ENCODE assay signal across 21 mouse cellular contexts in genomic region chr11:54809582-54809981, GRCm38 (mm10). TPM values are rescaled to one million over a fixed set of nuclear protein-coding genes. Genes with fewer than 3 reads are reported as not detected.
A peak's percentile ranks its signal among the peaks of the same experiment; 100 is the strongest.
DNase-seq lines count a peak whose midpoint lies in the region; ATAC-seq and TF ChIP-seq lines count a peak whose summit lies in the region.
"Had no signal": no experiment of that assay in that cellular context is flagged by ENCODE, and none has a peak within 500 bp of the region (broad histone marks: within the 10 kb centered on the region; RNA-seq: fewer than 3 reads in every experiment).

No protein-coding gene starts in this region.

- TF ChIP-seq POLR2A in small intestine, adult 2 months (IDR thresholded peaks at IDR 0.05; ENCODE audit: low read depth, low read length): no peak

- no peak for DNase-seq in forebrain, embryonic 10.5 days (ENCODE audit: extremely low spot score, low spot score)
- no peak for DNase-seq in forebrain, embryonic 14.5 days (ENCODE audit: low spot score)
- DNase-seq in liver, postnatal 0 days: no peak
- DNase-seq in fat pad, adult 2 months (ENCODE audit: extremely low read depth, low read depth, low spot score): peak; percentile 47
- DNase-seq in adrenal gland, postnatal 4 days (ENCODE audit: low spot score in 2 of 2): no peak
- DNase-seq: adrenal gland, adult 2 months; adrenal gland, postnatal 10 days; adrenal gland, postnatal 25 days; B cell, adult 2 months; cerebellum, adult 11-12 months; cerebellum, adult 2 months; cerebellum, adult 9-10 months; cerebellum, postnatal 10 days; cerebellum, postnatal 25 days had no signal

- TF ChIP-seq CTCF in liver, postnatal 0 days (IDR thresholded peaks at IDR 0.05; ENCODE audit: low read depth): no peak
- TF ChIP-seq CTCF in small intestine, adult 2 months (IDR thresholded peaks at IDR 0.05; ENCODE audit: extremely low read depth, insufficient read length, insufficient replicate concordance, low read depth, low read length): no peak

- no peaks in the 10 kb centered on the region for H3K27me3 ChIP-seq in forebrain, embryonic 10.5 days (ENCODE audit: poor library complexity, severe bottlenecking)
- no peaks in the 10 kb centered on the region for H3K27me3 ChIP-seq in forebrain, embryonic 14.5 days (replicated peaks; ENCODE audit: control insufficient read depth, insufficient read depth, low read length)
- H3K27me3 ChIP-seq in liver, postnatal 0 days (ENCODE audit: insufficient read depth, low read length): no peaks in the 10 kb centered on the region
- H3K27me3 ChIP-seq in liver, embryonic 12.5 days (replicated peaks): peaks cover 6% of the 10 kb centered on the region; the same call in 1 of the 2 replicates
- H3K27me3 ChIP-seq in small intestine, adult 2 months (ENCODE audit: control insufficient read depth, insufficient read depth, low read length): no peaks in the 10 kb centered on the region
- H3K27me3 ChIP-seq: embryonic facial prominence, embryonic 12.5 days; forebrain, embryonic 13.5 days had no signal

- peaks cover 1% of the 10 kb centered on the region; the same call in 1 of the 2 replicates for H3K9me3 ChIP-seq in forebrain, embryonic 10.5 days
- H3K9me3 ChIP-seq in forebrain, embryonic 14.5 days (replicated peaks; ENCODE audit: control insufficient read depth, low read length): no peaks in the 10 kb centered on the region
- H3K9me3 ChIP-seq in liver, postnatal 0 days (ENCODE audit: low read length): no peaks in the 10 kb centered on the region
- no peaks in the 10 kb centered on the region for H3K9me3 ChIP-seq in liver, embryonic 12.5 days (replicated peaks)
- H3K9me3 ChIP-seq: embryonic facial prominence, embryonic 10.5 days; embryonic facial prominence, embryonic 12.5 days; forebrain, embryonic 13.5 days had no signal

- H3K4me1 ChIP-seq in forebrain, embryonic 10.5 days: peaks cover 42% of the 10 kb centered on the region
- H3K4me1 ChIP-seq in forebrain, embryonic 14.5 days (ENCODE audit: control insufficient read depth, insufficient read depth, low read length): peaks cover 8% of the 10 kb centered on the region; the same call in 1 of the 2 replicates
- H3K4me1 ChIP-seq in liver, postnatal 0 days (ENCODE audit: insufficient read depth): peaks cover 9% of the 10 kb centered on the region
- peaks cover 5% of the 10 kb centered on the region; the same call in 1 of the 2 replicates for H3K4me1 ChIP-seq in liver, embryonic 12.5 days
- H3K4me1 ChIP-seq in small intestine, adult 2 months (ENCODE audit: control insufficient read depth, insufficient read depth, insufficient read length, low read length): peaks cover 38% of the 10 kb centered on the region
- H3K4me1 ChIP-seq: embryonic facial prominence, embryonic 12.5 days had no signal

- H3K4me3 ChIP-seq in forebrain, embryonic 10.5 days: no peak overlapping the region
- H3K4me3 ChIP-seq in forebrain, embryonic 14.5 days (ENCODE audit: low read depth, low read length): no peak overlapping the region
- no peak overlapping the region for H3K4me3 ChIP-seq in liver, postnatal 0 days (ENCODE audit: low read depth, low read length)
- no peak overlapping the region for H3K4me3 ChIP-seq in liver, embryonic 12.5 days
- H3K4me3 ChIP-seq in small intestine, adult 2 months (ENCODE audit: low read depth, low read length): no peak overlapping the region
- H3K4me3 ChIP-seq: embryonic facial prominence, embryonic 10.5 days; embryonic facial prominence, embryonic 12.5 days; forebrain, embryonic 13.5 days had no signal

- no peak for TF ChIP-seq EP300 in liver, postnatal 0 days (IDR thresholded peaks at IDR 0.05; ENCODE audit: low read depth)

- H3K27ac ChIP-seq in forebrain, embryonic 10.5 days: 0 out of 2 replicates have a peak overlapping the region, but pooled peaks have one; percentile 25
- H3K27ac ChIP-seq in forebrain, embryonic 14.5 days (ENCODE audit: low read depth, low read length): no peak overlapping the region
- no peak overlapping the region for H3K27ac ChIP-seq in liver, postnatal 0 days (ENCODE audit: low read depth)
- H3K27ac ChIP-seq in liver, embryonic 12.5 days: no peak overlapping the region
- peak overlapping the region; percentile 26 for H3K27ac ChIP-seq in small intestine, adult 2 months (ENCODE audit: insufficient read depth, low read depth, low read length)
- H3K27ac ChIP-seq: embryonic facial prominence, embryonic 10.5 days; embryonic facial prominence, embryonic 12.5 days; forebrain, embryonic 13.5 days had no signal

- H3K9ac ChIP-seq in forebrain, embryonic 14.5 days (ENCODE audit: low read length): no peak overlapping the region
- no peak overlapping the region for H3K9ac ChIP-seq in liver, postnatal 0 days (replicated peaks)
- H3K9ac ChIP-seq in liver, embryonic 12.5 days: no peak overlapping the region
- H3K9ac ChIP-seq: embryonic facial prominence, embryonic 12.5 days; forebrain, embryonic 13.5 days had no signal

- no peaks in the 10 kb centered on the region for H3K36me3 ChIP-seq in forebrain, embryonic 10.5 days (replicated peaks)
- no peaks in the 10 kb centered on the region for H3K36me3 ChIP-seq in forebrain, embryonic 14.5 days (ENCODE audit: control insufficient read depth, insufficient read depth, low read length)
- no peaks in the 10 kb centered on the region for H3K36me3 ChIP-seq in liver, postnatal 0 days (replicated peaks; ENCODE audit: insufficient read depth, low read length)
- H3K36me3 ChIP-seq in liver, embryonic 12.5 days: no peaks in the 10 kb centered on the region
- H3K36me3 ChIP-seq in small intestine, adult 2 months (ENCODE audit: control insufficient read depth, insufficient read depth, low read length): no peaks in the 10 kb centered on the region
- H3K36me3 ChIP-seq: embryonic facial prominence, embryonic 10.5 days; embryonic facial prominence, embryonic 12.5 days had no signal

- WGBS in forebrain, embryonic 10.5 days: 90% methylated on average over 5 of the region's 5 CpGs
- 89% methylated on average over 5 of the region's 5 CpGs for WGBS in forebrain, embryonic 14.5 days
- WGBS in liver, postnatal 0 days (ENCODE audit: insufficient replicate concordance): 67% methylated on average over 5 of the region's 5 CpGs
- 67% methylated on average over 5 of the region's 5 CpGs for WGBS in liver, embryonic 12.5 days (ENCODE audit: insufficient replicate concordance)
- 65% methylated on average over 5 of the region's 5 CpGs for WGBS in small intestine, adult 2 months

- H3K4me2 ChIP-seq in forebrain, embryonic 14.5 days (ENCODE audit: low read length): no peak overlapping the region
- no peak overlapping the region for H3K4me2 ChIP-seq in liver, postnatal 0 days (ENCODE audit: low read depth, low read length)
- H3K4me2 ChIP-seq in liver, embryonic 12.5 days: no peak overlapping the region
- H3K4me2 ChIP-seq: embryonic facial prominence, embryonic 12.5 days; forebrain, embryonic 13.5 days had no signal

- no peak for ATAC-seq in forebrain, embryonic 14.5 days
- peak; percentile 74 for ATAC-seq in liver, postnatal 0 days
- no peak for ATAC-seq in liver, embryonic 12.5 days
- no peak for ATAC-seq in megakaryocyte-erythroid progenitor cell, adult 5-6 weeks (replicated peaks; ENCODE audit: low FRiP score, low TSS enrichment, poor library complexity, severe bottlenecking)
- ATAC-seq: forebrain, embryonic 13.5 days; forebrain, embryonic 16.5 days had no signal

RNA-seq across cellular contexts. Expression of gene Cdc42se2, which starts 22.1 kb away (rescaled TPM):
- 182 and 187 TPM in 2 replicates for polyA plus RNA-seq in forebrain, embryonic 10.5 days (2016; fragmentation: Nextera tagmentation; extraction: Ambion mirVana)
- 221 and 226 TPM in 2 replicates for polyA plus RNA-seq in forebrain, embryonic 14.5 days (2014; fragmentation: Nextera tagmentation; extraction: Ambion mirVana)
- polyA plus RNA-seq in liver, postnatal 0 days (2015; fragmentation: Nextera tagmentation; extraction: Ambion mirVana): 13.7 and 15.4 TPM in 2 replicates
- polyA plus RNA-seq in liver, embryonic 12.5 days (2016; fragmentation: Nextera tagmentation; extraction: Ambion mirVana): 28.0 and 28.5 TPM in 2 replicates
- polyA plus RNA-seq in small intestine, adult 2 months (2012; rRNA removed): 23.2 and 69.2 TPM in 2 replicates
- 27.9 and 28.2 TPM in 2 replicates for total RNA-seq in megakaryocyte-erythroid progenitor cell, adult 5-6 weeks (2014; fragmentation: Nextera tagmentation)
- total RNA-seq in megakaryocyte-erythroid progenitor cell, adult 5-6 weeks (2017): 33.2 and 50.7 TPM in 2 replicates
- 10 to 100 TPM; 34.8 to 39.1 TPM for total RNA-seq in adrenal gland, postnatal 4 days (2021)

RNA-seq across cellular contexts. Expression of gene Lyrm7, which starts 51.1 kb away (rescaled TPM):
- 4.1 and 8.0 TPM in 2 replicates for polyA plus RNA-seq in forebrain, embryonic 10.5 days (2016; fragmentation: Nextera tagmentation; extraction: Ambion mirVana)
- 11.4 and 13.2 TPM in 2 replicates for polyA plus RNA-seq in forebrain, embryonic 14.5 days (2014; fragmentation: Nextera tagmentation; extraction: Ambion mirVana)
- polyA plus RNA-seq in liver, postnatal 0 days (2015; fragmentation: Nextera tagmentation; extraction: Ambion mirVana): 2.9 and 5.0 TPM in 2 replicates
- polyA plus RNA-seq in liver, embryonic 12.5 days (2016; fragmentation: Nextera tagmentation; extraction: Ambion mirVana): 6.7 and 7.6 TPM in 2 replicates
- polyA plus RNA-seq in small intestine, adult 2 months (2012; rRNA removed): 0.03 and 0.15 TPM in 2 replicates
- 6.1 and 11.0 TPM in 2 replicates for total RNA-seq in megakaryocyte-erythroid progenitor cell, adult 5-6 weeks (2014; fragmentation: Nextera tagmentation)
- total RNA-seq in megakaryocyte-erythroid progenitor cell, adult 5-6 weeks (2017): 1.9 and 11.9 TPM in 2 replicates
- 10 to 100 TPM; 12.5 to 12.7 TPM for total RNA-seq in adrenal gland, postnatal 4 days (2021)

RNA-seq across cellular contexts. Expression of gene Hint1, which starts 56.6 kb away (rescaled TPM):
- 675 and 687 TPM in 2 replicates for polyA plus RNA-seq in forebrain, embryonic 10.5 days (2016; fragmentation: Nextera tagmentation; extraction: Ambion mirVana)
- 757 and 875 TPM in 2 replicates for polyA plus RNA-seq in forebrain, embryonic 14.5 days (2014; fragmentation: Nextera tagmentation; extraction: Ambion mirVana)
- polyA plus RNA-seq in liver, postnatal 0 days (2015; fragmentation: Nextera tagmentation; extraction: Ambion mirVana): 791 and 898 TPM in 2 replicates
- 479 and 518 TPM in 2 replicates for polyA plus RNA-seq in liver, embryonic 12.5 days (2016; fragmentation: Nextera tagmentation; extraction: Ambion mirVana)
- 371 and 593 TPM in 2 replicates for polyA plus RNA-seq in small intestine, adult 2 months (2012; rRNA removed)
- 531 and 641 TPM in 2 replicates for total RNA-seq in megakaryocyte-erythroid progenitor cell, adult 5-6 weeks (2014; fragmentation: Nextera tagmentation)
- total RNA-seq in megakaryocyte-erythroid progenitor cell, adult 5-6 weeks (2017): 368 and 454 TPM in 2 replicates
- total RNA-seq in adrenal gland, postnatal 4 days (2021): 100 to 1,000 TPM; 353 to 385 TPM

Comparison
In these comparisons a context has a peak if more than half of its experiments do, and no peak if none do; other contexts are left out.
1. H3K27ac ChIP-seq: peak in forebrain, embryonic 10.5 days (single experiment) and small intestine, adult 2 months (single experiment); none in forebrain, embryonic 14.5 days (single experiment), liver, postnatal 0 days (single experiment) and liver, embryonic 12.5 days (single experiment).